Mouse (Mus musculus): ENCODE measurements around the gene Apoa4. TPM values are rescaled to one million over a fixed set of nuclear protein-coding genes. Genes with fewer than 3 reads are reported as not detected.

Apoa4 gene
- total RNA-seq (2021): not detected
- long read RNA-seq, experiment 1: 0 reads
- long read RNA-seq, experiment 2: 0 reads

DNA sequence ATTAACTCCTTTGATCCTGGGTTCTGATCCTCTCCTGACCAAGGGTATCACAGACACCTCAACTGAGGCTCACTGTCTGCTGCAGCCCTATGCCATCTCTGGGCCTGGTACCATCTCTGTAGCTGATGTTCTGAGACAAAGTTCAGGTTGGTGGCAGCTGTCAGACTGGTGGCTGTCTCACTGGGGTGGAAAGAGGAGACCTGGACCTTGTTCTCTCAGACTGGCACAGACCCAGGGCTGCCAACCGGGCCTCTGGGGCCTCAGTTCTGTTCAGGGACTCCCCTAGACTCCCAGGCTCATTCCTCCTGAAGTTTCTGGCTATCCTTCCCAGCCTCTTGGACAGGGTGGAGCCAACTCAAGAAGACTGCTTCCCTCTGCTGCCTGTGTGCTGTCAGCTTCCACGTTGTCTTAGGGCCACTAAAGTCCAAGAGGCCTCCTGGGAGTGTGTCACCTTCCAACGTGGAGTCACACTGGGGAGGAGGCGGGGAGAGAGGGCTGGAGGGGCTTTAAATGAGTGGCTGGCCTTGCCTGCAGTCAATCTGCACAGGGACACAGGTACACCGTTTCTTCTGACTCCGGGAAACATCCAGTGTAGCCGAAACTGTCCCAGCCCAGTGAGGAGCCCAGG, at the start of gene Apoa4:
Apoa4 (plus strand) TSS at position 171 of the 628 bp plus-strand sequence.
- intact Hi-C loops (cut with DNase I; ENCODE audit: low total_unique reads): no loop called here
- no peak for DNase-seq

DNA sequence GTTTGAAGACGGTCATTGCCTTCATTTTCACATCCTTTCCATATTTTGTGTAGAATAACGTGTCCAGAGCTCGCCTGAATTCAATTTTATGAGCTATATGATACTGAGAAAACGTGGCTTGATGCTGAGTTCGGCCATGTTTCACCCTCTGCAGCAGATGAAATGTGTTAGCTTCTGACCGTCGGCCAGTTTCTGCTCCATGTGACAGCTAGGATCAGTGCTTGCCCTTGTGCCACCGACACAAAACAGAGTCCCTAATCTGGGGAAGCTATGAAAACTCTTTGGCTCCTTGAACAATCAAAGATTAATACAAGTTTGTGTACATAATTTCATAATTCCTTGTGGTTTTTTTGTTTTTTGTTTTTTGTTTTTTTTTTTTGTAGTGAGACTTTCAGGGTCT, 49.3 kb upstream of the Apoa4 start:
- intact Hi-C loops (cut with DNase I; ENCODE audit: low total_unique reads): loop anchor here (5.0 kb wide), 1 partner anchor 184 kb away; no protein-coding TSS in a partner anchor
- no peak for DNase-seq

DNA sequence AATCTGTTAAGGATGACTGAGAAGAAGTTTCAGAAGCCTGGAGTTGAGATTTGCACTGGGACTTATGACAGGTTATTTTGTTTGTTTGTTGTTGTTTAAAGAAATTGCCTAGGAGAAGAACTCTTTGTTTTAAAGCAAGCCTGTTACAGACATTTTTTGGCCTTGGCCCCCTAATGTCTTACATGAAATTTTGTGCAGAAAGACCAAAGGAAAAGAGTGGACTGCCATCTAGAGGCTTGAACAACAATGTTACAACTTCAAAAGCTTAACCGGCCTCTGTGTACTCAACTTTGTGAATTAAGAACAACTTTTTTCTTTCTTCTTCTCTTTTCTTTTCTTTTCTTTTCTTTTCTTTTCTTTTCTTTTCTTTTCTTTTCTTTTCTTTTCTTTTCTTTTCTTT, 48.9 kb upstream of the Apoa4 start:
- intact Hi-C loops (cut with DNase I; ENCODE audit: low total_unique reads): loop anchor here (5.0 kb wide), 1 partner anchor 184 kb away; no protein-coding TSS in a partner anchor

DNA sequence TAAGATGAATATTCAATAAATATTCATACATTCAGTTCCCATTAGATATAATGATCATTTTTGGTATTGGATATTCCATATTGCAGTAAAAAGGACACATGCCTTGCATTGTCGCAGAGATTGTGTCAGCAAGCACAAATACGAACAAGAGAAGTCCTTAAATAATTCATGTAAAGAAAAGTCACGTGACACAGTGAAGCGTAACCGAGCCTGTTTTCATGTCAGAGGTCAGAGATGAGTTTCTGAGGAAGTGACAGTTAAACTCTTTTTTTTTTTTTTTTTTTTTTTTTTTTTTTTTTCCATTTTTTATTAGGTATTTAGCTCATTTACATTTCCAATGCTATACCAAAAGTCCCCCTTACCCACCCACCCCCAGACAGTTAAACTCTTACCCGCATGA, 47.9 kb upstream of the Apoa4 start:
- intact Hi-C loops (cut with DNase I; ENCODE audit: low total_unique reads): loop anchor here (5.0 kb wide), 1 partner anchor 185 kb away; no protein-coding TSS in a partner anchor
- DNase-seq: no peak

More for the DNA sequence above, 48.9 kb upstream of the Apoa4 start:
- no peak for DNase-seq

DNA sequence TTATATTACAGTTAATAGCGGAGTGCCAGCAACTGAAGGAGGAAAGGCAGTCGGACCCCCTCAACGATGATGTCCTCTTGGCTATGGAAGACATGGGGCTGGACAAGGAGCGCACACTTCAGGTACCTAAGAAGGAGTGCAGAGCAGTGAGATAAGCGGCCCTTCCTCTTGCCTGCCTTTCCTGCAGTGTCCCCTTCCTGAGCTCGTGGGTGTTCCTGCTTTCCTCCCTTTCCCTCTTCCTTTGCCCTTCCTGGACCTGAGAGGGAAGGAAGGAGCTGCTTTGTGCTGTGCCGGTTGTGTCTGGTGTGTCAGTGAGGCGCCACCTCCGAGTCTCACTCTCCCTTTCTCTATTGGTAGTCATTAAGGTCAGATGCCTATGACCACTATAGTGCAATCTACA, 45.7 kb upstream of the Apoa4 start:
- intact Hi-C loops (cut with DNase I; ENCODE audit: low total_unique reads): loop anchor here (5.0 kb wide), 1 partner anchor 188 kb away; no protein-coding TSS in a partner anchor
- DNase-seq: no peak

DNA sequence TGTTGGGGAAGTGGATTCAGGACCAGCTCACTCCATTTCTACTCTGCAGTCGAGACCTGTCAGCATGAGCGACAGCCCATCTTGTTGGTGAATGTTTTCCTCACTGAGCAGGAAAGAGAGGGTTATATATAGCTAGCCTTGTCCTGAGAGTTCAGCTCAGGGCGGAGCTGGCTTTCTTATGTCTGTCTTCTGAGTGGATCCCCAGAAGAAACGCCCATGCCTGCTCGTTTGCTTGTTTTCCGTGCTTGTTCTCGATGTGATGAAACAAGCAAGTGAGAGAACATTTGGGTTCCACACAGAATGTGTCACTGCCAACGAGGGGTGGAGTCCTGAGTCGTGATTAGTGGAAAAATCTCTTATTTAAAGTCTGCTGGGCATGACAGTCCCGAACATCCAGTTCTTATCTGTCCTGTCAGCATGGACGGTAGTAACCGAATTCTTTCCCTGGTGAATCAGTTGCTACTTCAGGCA, 43.8 kb upstream of the Apoa4 start:
- intact Hi-C loops (cut with DNase I; ENCODE audit: low total_unique reads): no loop called here
- DNase-seq: no peak

DNA sequence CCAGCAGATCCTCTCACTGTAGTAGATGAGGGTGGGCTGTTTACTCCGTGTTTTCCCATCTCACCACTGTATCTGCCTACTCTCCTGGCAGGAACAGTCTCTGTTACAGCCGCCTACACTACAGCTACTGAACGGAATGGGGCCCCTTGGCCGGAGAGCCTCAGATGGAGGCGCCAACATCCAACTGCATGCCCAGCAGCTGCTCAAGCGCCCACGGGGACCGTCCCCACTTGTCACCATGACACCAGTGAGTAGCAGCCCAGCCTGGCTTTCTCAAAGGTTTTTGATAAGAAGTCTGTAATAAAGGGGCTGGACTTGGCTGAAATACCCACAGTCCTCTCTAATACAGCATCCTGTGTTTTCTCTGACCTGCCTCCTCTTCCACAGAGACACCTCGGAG, 42.0 kb upstream of the Apoa4 start:
- DNase-seq: peak; percentile 27
- intact Hi-C loops (cut with DNase I; ENCODE audit: low total_unique reads): no loop called here

DNA sequence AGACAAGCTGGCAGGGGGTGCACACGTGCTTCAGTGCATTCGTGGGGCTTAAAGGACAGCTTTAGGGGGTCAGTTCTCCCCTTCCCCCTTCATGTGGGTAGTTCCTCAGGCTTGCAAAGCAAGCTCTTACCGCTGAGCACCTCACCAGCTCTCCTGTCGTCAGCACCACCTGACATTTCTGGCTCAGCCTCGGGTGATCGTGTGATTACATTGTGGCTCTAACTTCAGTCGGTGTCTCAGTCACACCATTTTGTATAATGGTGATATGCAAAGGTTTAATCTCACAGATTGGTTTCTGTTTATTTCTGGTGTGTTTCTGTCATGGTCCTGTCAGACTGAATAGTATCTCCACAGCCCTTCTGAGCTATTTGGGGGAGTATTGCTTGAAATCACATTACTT, 41.6 kb upstream of the Apoa4 start:
- intact Hi-C loops (cut with DNase I; ENCODE audit: low total_unique reads): no loop called here
- no peak for DNase-seq

DNA sequence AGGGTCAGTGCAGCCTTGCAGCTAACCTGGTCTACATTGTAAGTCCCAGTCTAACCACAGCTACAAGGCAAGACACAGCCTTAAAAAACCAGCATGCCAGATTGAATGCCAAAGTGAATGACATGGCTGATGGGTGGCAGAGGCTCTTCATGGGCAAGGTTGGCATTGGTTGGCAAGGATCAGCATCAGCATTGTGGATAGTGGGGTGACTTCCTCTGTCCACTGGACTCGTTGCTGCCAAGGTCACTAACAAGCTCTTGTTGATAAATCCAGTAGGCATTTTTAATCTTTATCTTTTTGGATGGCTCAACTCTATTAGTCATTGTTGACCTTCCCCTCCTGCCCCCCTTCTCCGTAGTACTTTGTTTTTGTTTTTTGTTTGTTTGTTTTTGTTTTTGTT, 40.9 kb upstream of the Apoa4 start:
- intact Hi-C loops (cut with DNase I; ENCODE audit: low total_unique reads): no loop called here
- DNase-seq: no peak

DNA sequence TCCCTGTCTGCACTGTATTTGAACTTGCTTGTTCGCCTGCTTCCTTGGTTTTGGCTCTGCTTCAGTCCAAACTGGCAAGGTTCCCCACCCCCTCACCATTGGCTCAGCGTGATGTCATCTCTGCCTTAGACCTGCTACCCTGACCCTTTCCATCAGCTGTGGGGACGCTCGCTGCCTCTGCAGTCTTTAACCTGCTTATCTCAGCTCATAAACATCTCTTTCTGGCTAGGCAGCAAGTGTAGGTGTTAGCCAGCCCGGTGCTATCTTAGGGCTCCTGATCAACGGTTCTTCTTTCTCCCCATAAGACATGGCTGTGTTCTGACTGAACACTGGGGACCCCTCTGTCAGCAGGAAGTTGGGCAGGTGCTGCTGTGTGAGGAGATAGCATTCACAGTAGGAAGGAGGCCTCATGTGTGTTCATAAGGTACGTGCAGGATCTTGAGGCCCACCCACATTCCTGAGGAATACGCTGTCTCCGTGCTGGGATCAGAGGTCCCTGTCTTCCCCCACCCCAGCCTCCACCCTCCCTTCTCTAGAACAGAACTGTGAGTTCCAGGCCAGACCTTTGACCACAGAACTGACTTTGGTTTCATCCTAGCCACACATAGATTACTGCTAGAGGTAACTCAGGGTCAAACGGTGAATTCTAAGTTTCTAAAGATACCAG, 33.5 kb upstream of the Apoa4 start:
- DNase-seq: no peak
- intact Hi-C loops (cut with DNase I; ENCODE audit: low total_unique reads): no loop called here

DNA sequence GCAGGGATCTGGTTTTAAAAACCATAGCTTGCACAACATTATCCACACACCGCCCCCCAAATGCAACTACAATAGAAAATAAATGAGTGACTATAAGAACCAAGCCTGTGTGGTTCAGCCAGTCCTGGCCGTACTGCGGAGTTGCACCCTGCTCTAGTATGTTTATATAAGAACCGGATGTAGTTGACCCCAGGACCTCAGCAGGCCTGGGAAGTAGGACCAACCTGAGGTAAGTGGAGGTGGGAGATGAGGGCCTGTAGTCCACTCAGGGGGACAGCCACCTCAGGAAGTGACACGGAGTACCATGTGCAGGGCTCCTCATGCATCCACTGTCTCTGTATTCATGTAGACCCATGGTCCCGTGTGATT, 33.0 kb upstream of the Apoa4 start:
- no peak for DNase-seq
- intact Hi-C loops (cut with DNase I; ENCODE audit: low total_unique reads): no loop called here

DNA sequence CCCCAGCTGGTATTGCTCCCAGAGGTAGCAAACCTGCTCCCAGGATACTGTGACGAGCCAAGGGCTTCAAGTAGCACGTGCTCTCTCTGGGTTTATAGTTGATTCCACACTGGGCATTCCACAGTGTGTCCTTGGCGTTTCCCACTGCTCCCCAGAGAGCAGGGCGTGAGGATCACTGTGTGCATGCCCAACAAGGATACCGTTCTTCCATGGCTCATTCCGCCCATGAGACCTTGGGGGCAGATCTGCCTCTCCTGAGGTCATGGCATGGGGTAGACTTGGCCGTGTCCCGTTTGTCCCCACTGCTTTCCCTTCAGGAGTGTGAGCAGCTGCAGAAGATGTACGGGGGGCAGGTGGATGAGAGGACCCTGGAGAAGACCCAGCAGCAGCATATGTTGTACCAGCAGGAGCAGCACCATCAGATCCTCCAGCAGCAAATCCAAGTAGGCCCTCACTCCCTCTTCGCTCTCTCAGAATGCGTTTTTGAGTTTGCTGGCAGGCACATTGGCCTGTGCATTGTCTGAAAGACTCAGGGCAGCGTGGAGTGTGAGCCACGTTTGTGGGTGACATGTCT, 32.0 kb upstream of the Apoa4 start:
- intact Hi-C loops (cut with DNase I; ENCODE audit: low total_unique reads): no loop called here
- DNase-seq: no peak

DNA sequence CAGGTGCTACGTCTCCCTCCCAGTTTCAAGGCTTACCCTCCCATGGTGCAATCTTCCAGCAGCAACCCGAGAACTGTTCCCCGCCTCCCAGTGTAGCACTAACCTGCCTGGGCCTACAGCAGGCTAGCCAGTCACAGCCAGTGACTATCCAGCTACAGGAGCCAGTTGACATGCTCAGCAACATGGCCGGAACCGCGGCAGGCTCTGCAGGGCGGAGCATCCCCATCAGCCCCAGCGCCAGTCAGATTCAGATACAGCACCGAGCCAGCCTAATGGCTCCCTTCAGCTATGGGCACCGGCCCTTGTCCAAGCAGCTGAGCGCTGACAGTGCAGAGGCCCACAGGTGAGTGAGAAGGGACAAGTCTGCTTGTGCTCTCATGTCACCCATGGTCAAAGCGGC, 30.0 kb upstream of the Apoa4 start:
- no peak for DNase-seq
- intact Hi-C loops (cut with DNase I; ENCODE audit: low total_unique reads): no loop called here

DNA sequence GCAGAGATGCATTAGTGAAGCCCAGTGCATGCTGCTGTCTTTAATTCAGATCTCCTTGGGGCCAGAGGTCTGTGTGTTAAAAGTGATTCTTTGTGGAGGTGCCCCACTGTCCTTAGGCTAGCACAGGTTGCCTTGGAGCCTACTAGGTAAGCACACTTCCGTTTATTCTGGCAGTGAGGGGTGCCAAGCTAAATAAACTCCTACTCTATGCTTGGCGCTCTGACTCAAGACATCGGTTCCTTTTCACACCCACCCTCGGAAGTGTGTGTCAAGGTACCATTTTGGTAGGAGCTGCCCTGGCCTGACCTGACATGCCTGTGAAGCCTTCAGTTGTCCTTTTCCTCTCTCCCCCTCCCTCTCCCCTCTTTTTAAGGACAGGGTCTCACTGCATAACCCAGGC, 26.2 kb upstream of the Apoa4 start:
- intact Hi-C loops (cut with DNase I; ENCODE audit: low total_unique reads): no loop called here
- DNase-seq: no peak

DNA sequence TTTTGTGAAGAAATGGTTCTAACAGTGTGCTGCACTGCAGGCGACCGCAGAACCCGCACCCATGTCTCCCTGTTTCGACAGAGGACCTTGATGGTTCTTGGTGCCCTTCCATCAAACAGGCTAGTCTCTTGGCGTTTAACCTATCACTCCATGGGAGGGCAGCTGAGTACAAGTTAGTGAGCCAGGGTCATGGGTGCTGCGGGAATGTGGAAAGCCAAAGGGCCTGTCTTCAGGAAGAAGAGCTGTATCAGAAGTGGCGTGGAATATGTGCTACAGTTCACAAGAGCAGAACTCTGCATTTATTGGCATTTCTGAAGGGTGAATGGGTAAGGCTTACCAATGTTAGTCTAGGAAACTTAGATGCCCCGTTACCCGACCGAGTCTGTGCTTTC, 25.6 kb upstream of the Apoa4 start:
- no peak for DNase-seq
- intact Hi-C loops (cut with DNase I; ENCODE audit: low total_unique reads): no loop called here

DNA sequence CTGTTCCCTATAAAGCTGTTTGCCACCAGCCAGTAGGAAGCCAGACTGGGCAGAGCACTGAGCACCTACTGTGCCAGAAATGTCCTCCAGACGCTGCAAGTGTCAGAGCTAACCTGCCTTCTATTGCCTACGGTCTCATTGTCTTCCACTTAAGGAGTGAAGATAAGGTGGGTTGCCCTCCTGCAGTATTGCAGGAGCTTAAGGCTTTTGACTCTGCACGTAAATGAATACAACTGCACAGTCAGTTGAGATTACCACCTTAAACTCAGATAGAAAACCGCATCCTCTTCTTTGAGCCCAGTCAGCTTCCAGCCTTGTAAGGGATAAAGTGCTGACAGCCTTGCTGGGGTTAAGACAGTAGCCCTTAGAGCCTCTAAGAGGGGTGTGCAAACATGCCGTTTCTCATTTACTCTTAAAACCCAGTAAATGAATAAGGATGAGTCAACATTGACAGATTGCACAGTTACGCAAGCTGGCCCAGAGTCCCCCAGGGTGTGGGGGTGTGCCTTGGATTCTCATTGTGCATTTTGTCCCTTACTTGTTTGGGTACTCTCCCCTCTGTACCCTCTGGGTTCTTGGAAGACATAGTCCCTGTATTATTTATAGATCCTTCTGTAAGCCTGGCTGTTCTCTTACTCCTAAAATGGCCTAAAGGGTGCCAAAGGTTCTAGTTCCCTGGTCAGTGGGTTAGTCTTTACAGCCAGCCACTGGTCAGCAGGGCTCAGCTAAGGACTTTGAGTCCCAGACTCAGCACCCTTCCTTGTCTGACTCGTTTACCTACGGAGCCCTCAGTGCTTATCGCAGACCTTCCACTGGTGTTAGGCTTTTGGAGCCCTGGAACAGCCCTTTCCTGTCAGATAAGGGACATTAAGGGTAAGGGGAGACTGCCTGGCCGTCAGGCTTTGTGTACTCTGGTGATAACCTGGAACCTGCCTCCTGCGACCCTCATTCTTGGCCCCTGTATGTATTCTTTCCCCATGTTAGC, 24.9 kb upstream of the Apoa4 start:
- intact Hi-C loops (cut with DNase I; ENCODE audit: low total_unique reads): no loop called here
- no peak for DNase-seq

DNA sequence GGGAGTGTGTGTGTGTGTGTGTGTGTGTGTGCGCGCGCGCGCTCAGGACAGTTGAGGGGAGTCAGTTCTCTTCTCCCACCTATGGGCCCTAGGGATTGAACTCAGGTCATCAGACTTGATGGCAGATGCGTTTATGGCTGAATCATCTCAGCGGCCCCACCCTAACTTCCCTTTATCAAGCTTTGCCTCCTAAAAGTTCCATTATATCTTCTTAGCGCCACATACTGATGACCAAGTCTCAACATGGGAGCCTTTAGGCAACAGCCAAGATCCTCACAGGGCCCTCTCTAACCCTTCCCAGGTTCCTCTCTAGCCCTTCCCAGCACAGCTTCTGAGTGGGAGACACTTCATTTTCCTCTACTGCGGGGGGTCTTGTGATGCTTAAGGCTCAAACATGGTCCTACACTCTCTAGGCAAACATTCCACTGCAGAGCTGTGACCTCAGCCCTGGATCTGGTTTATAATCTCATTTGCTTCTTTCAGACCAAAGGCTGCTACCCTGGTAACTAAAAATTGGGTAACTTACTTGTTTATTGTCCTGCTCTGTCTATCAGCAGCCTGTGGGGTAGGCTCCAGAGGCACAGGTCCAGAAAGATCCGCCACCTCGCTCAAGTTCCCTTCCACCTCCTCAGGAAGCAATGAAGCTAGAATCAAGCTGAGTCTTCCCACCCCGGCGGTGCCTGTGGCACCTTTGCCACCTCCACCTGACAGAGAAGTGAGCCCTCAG, 23.6 kb upstream of the Apoa4 start:
- intact Hi-C loops (cut with DNase I; ENCODE audit: low total_unique reads): no loop called here

DNA sequence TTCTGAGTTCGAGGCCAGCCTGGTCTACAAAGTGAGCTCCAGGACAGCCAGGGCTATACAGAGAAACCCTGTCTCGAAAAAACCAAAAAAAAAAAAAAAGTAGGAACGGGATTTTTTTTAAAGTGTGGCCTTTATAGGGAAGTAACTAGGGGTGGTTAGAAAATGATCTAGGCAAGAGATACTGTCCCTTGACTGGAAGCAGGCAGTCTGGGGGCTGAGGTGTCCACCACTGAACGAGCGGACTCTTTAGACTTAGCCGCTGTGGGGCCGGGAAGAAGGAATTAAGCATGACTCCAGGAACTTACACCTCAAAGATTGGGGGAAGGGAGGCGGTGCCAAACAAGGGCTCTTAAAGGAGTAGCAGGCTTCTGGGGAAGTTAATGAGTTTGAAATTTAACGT, 22.3 kb upstream of the Apoa4 start:
- no peak for DNase-seq
- intact Hi-C loops (cut with DNase I; ENCODE audit: low total_unique reads): no loop called here

More for the DNA sequence above, 23.6 kb upstream of the Apoa4 start:
- no peak for DNase-seq

DNA sequence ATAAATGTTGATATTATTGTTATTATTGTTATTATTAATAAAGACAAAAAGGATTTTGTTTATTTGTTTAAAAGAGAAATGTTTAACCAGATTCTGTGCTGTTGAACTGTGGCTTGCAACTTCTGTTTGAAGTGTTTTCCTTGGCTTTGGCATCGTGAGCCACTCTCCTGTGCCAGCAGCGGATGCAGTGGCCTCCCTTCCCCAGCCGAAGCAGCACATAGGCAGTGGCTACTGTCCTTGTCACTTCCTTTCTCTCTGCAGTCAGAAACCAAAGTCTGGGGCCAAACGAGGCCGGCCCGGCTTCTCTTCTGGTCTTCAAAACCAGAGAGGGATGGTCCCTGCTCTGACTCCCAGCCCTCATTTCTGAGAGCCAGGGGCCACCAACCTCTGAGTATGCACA, 17.4 kb upstream of the Apoa4 start:
- no peak for DNase-seq

More for the DNA sequence above, 17.4 kb upstream of the Apoa4 start:
- intact Hi-C loops (cut with DNase I; ENCODE audit: low total_unique reads): no loop called here
